Mouse (Mus musculus) stomach, embryonic 16.5 days (tissue): ENCODE measurements around the gene Slc23a2. TPM values are rescaled to one million over a fixed set of nuclear protein-coding genes. Genes with fewer than 3 reads are reported as not detected.

Experiments used
- ATAC-seq: fragments of 200-750 bp; cut with Nextera tagmentation; 2 replicates; pipeline ENCODE4 v1.8.0; 2017; ENCODE audit warnings: moderate number of reproducible peaks, moderate TSS enrichment; ENCODE audit not compliant: insufficient read depth, low FRiP score
- H3K27ac ChIP-seq: fragments of 300-500 bp; sonication (generic); 2 replicates; pipeline ENCODE4 v1.5.1; 2014; ENCODE audit warnings: low read length
- H3K27me3 ChIP-seq: fragments of 300-500 bp; sonication (generic); 2 replicates; pipeline ENCODE4 v1.6.1; 2014; ENCODE audit warnings: low read length, control low read depth, mixed read lengths; ENCODE audit not compliant: control insufficient read depth, insufficient read depth
- H3K36me3 ChIP-seq: fragments of 300-500 bp; sonication (generic); 2 replicates; pipeline ENCODE4 v1.6.1; 2014; ENCODE audit warnings: low read length; ENCODE audit not compliant: control insufficient read depth, insufficient read depth
- H3K4me1 ChIP-seq: fragments of 300-500 bp; sonication (generic); 2 replicates; pipeline ENCODE4 v1.6.1; 2014; ENCODE audit warnings: low read length, control low read depth, mixed read lengths; ENCODE audit not compliant: control insufficient read depth, insufficient read depth
- H3K4me2 ChIP-seq: fragments of 300-500 bp; sonication (generic); 2 replicates; pipeline ENCODE4 v1.6.1; 2014; ENCODE audit warnings: low read depth, low read length, mixed read lengths
- H3K4me3 ChIP-seq: fragments of 300-500 bp; sonication (generic); replicated peaks from 2 replicates; pipeline ENCODE4 v1.5.1; 2014; ENCODE audit warnings: mild to moderate bottlenecking, low read length
- H3K9ac ChIP-seq: fragments of 300-500 bp; sonication (generic); 2 replicates; pipeline ENCODE4 v1.6.1; 2014; ENCODE audit warnings: low read length
- H3K9me3 ChIP-seq: fragments of 300-500 bp; sonication (generic); replicated peaks from 2 replicates; pipeline ENCODE4 v1.6.1; 2016; ENCODE audit warnings: low read length, control low read depth; ENCODE audit not compliant: control insufficient read depth
- WGBS: fragments of 180-500 bp; shearing (Covaris S2); extraction: QIAGEN DNeasy Blood & Tissue Kit; methylation state at CpG from one replicate; pipeline ENCODE4 v1.1.7; 2014; 5-methylcytosine and 5-hydroxymethylcytosine counted together
- polyA plus RNA-seq: library from polyadenylated mRNA; unstranded; fragments of >200 nt; fragmentation: Nextera tagmentation; extraction: Ambion mirVana; gene quantifications from 2 replicates; pipeline ENCODE4 v1.2.1, GENCODE M21; 2015

The Slc23a2 gene
- polyA plus RNA-seq, 1 experiment from 2014 or later: 12.1 TPM

DNA sequence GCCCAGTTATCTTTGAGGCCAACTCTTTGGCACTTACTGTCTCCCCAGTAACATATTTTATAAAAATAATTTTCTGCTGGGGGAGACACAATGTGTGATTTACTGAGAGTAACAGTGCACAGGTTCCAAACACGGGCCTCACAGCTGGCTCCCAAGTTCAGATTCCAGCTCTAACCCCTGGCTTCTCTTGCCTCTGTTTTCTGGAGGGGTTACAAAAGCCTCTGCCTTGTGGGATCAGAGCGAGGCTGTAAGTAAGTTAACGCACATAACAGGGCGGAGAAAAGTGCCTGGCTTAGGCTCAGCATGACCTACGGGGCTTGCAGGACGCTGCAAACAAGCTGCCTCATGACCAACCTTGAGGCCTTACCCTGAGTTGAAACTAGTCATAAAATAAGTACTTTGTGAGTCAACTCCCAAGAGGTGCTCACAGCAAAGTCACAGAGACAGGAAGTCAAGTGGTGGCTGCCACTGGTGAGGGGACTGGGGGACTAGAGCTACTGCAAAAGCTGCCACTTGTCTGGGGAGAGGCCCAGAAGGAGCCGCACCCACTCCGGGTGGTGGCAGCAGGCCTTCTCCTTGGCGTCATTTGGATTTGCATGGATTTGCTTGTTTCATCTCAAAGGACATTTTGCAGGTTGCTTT, 140.3 kb downstream of the Slc23a2 start:
- H3K36me3 ChIP-seq: 0 out of 2 replicates have a peak, but pooled peaks cover 9% of the 10 kb centered on the region
- no peak overlapping the region for H3K9ac ChIP-seq
- H3K4me3 ChIP-seq: no peak overlapping the region
- no peak for ATAC-seq
- WGBS: 65% methylated on average over 9 of the region's 9 CpGs
- no peaks in the 10 kb centered on the region for H3K27me3 ChIP-seq
- no peaks in the 10 kb centered on the region for H3K9me3 ChIP-seq
- no peak overlapping the region for H3K27ac ChIP-seq
- H3K4me2 ChIP-seq: no peak overlapping the region
- peaks cover 4% of the 10 kb centered on the region; the same call in 1 of the 2 replicates for H3K4me1 ChIP-seq

DNA sequence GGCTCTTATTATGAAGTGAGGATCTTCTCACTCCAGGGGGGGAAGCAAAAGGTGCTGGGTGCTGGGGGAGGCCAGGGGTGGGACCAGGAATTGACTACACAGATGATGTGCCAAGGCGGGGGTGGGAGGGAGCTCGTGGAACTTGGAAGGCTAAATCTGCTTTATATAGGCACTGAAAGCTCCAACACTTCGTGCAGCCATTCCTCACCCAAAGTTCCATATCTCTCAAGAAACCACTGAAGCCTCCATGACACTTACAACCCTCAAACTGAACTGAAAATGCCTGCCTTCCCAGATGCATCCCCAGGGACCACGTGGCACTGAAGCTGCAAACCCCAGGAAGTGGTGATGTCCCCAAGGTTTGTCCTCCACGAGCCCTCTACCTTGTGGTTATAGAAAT, 141.0 kb downstream of the Slc23a2 start:
- Histone ChIP-seq H3K36me3 (0 out of 2 replicates have a peak, but pooled peaks cover 2% of the 10 kb centered on the region), H3K4me3 (no peak overlapping the region), H3K9ac (no peak overlapping the region), H3K27ac (no peak overlapping the region), H3K4me1 (peaks cover 4% of the 10 kb centered on the region; the same call in 1 of the 2 replicates), H3K9me3 (no peaks in the 10 kb centered on the region), H3K27me3 (no peaks in the 10 kb centered on the region), H3K4me2 (no peak overlapping the region)
- no peak for ATAC-seq
- WGBS: 69% methylated on average over 5 of the region's 5 CpGs

Other genes starting within 250 kb of the Slc23a2 start
- gene Prnp, start 235.2 kb downstream of the Slc23a2 start, polyA plus RNA-seq: 70.4 and 73.5 TPM in 2 replicates
- gene Prn, start 235.2 kb downstream of the Slc23a2 start, polyA plus RNA-seq: 0.37 TPM in 1 of 2 replicates, not detected in the other
- gene Prnd, start 194.2 kb downstream of the Slc23a2 start, polyA plus RNA-seq: 39.3 and 44.0 TPM in 2 replicates
- 13.4 and 16.4 TPM in 2 replicates for gene Rassf2, start 114.8 kb downstream of the Slc23a2 start, polyA plus RNA-seq
- gene Tmem230, start 102.7 kb upstream of the Slc23a2 start, polyA plus RNA-seq: 38.2 and 40.6 TPM in 2 replicates
- 197 and 208 TPM in 2 replicates for gene Pcna, start 108.2 kb upstream of the Slc23a2 start, polyA plus RNA-seq
- 19.7 and 20.3 TPM in 2 replicates for gene Cds2, start 118.0 kb upstream of the Slc23a2 start, polyA plus RNA-seq
- 0.23 and 0.35 TPM in 2 replicates for gene Prokr2, start 240.3 kb upstream of the Slc23a2 start, polyA plus RNA-seq